Mouse (Mus musculus) liver, embryonic 11.5 days (tissue): Measurements from ENCODE around the gene 9530068E07Rik. TPM values are rescaled to one million over a fixed set of nuclear protein-coding genes. Genes with fewer than 3 reads are reported as not detected.

Source experiments
- ATAC-seq: fragments of 200-750 bp; cut with Nextera tagmentation; replicated peaks from 2 replicates; pipeline ENCODE4 v1.8.0; 2017; ENCODE audit warnings: moderate number of reproducible peaks, mild to moderate bottlenecking, moderate TSS enrichment, moderate library complexity; ENCODE audit not compliant: low FRiP score
- DNase-seq: peaks from one replicate; pipeline ENCODE4 v3.0.0-alpha.2; 2017; ENCODE audit warnings: low spot score
- H3K27ac ChIP-seq: fragments of 300-500 bp; sonication (generic); 2 replicates; pipeline ENCODE4 v1.5.1; 2014; ENCODE audit warnings: mild to moderate bottlenecking, low read depth, low read length, control low read depth
- H3K27me3 ChIP-seq: fragments of 300-500 bp; sonication (generic); replicated peaks from 2 replicates; pipeline ENCODE4 v1.6.1; 2014; ENCODE audit warnings: low read length, mixed read lengths; ENCODE audit not compliant: control insufficient read depth, insufficient read depth
- H3K36me3 ChIP-seq: fragments of 300-500 bp; sonication (generic); 2 replicates; pipeline ENCODE4 v1.6.1; 2014; ENCODE audit warnings: mild to moderate bottlenecking, low read length, moderate library complexity, mixed read lengths; ENCODE audit not compliant: control insufficient read depth, insufficient read depth
- H3K4me1 ChIP-seq: fragments of 300-500 bp; sonication (generic); replicated peaks from 2 replicates; pipeline ENCODE4 v1.6.1; 2014; ENCODE audit warnings: low read length, mixed read lengths; ENCODE audit not compliant: control insufficient read depth, insufficient read depth
- H3K4me2 ChIP-seq: fragments of 300-500 bp; sonication (generic); 2 replicates; pipeline ENCODE4 v1.6.1; 2014; ENCODE audit warnings: mild to moderate bottlenecking, control low read depth, moderate library complexity
- H3K4me3 ChIP-seq: fragments of 300-500 bp; sonication (generic); 2 replicates; pipeline ENCODE4 v1.5.1; 2014; ENCODE audit warnings: low read depth, low read length, control low read depth
- H3K9ac ChIP-seq: fragments of 300-500 bp; sonication (generic); 2 replicates; pipeline ENCODE4 v1.6.1; 2014; ENCODE audit warnings: low read depth, low read length, control low read depth
- H3K9me3 ChIP-seq: fragments of 300-500 bp; sonication (generic); 2 replicates; pipeline ENCODE4 v1.6.1; 2016; ENCODE audit warnings: low read length, inconsistent platforms, mixed read lengths; ENCODE audit not compliant: control insufficient read depth
- WGBS: fragments of 180-500 bp; shearing (Covaris S2); extraction: QIAGEN DNeasy Blood & Tissue Kit; methylation state at CpG from one replicate; pipeline ENCODE4 v1.1.7; 2014; 5-methylcytosine and 5-hydroxymethylcytosine counted together
- polyA plus RNA-seq: library from polyadenylated mRNA; unstranded; fragments of >200 nt; fragmentation: Nextera tagmentation; extraction: Ambion mirVana; gene quantifications from 2 replicates; pipeline ENCODE4 v1.2.1, GENCODE M21; 2014

The 9530068E07Rik gene
- polyA plus RNA-seq, 1 experiment from 2014 or later = 124 TPM

DNA sequence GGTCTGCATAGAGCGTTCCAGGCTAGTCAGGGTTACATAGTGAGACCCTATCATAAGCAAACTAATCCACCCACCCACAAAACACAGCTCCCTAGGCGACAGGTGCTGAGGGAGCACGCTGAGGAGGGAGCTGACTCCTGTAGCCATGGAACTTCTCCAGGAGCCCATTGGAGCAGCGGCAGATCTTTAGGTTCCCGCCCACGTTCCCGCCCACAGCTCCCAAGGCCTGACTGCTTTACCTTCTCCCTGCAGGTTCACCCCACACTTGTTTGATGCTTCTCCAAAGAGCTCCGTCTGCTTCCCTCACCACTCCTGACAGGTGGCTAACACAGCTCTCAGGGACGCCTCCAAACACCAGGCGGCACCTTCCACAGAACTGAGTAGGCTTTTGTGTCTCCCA, 40.9 kb downstream of the 9530068E07Rik start:
- DNase-seq = no peak
- H3K4me2 ChIP-seq = no peak overlapping the region
- H3K9me3 ChIP-seq = no peaks in the 10 kb centered on the region
- no peak overlapping the region for H3K4me3 ChIP-seq
- no peak overlapping the region for H3K9ac ChIP-seq
- H3K27ac ChIP-seq = no peak overlapping the region
- ATAC-seq = no peak
- H3K27me3 ChIP-seq = peaks cover 6% of the 10 kb centered on the region; the same call in 1 of the 2 replicates
- H3K36me3 ChIP-seq = no peaks in the 10 kb centered on the region
- no peaks in the 10 kb centered on the region for H3K4me1 ChIP-seq
- 23% methylated on average over 10 of the region's 10 CpGs for WGBS

DNA sequence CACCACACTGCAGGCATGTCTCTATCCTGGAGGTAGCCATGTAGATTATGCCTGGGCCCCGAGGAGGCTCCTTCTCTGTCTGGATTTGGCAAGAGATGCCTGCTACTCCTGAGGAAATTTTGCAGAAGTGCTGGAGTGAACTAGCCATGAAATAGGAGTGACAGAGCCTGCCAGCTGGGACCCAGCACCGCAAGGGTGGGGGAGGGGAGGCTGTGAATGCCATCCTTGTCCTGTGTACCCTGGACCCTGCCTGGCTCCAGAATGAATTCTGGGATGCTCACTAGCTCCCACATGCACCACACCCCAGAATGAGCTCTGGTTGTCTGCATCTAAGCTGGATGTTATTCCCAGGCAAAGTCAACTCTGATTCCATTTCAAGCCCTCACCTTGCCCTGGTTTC, 44.9 kb downstream of the 9530068E07Rik start:
- WGBS = 83% methylated on average over 2 of the region's 2 CpGs
- no peaks in the 10 kb centered on the region for H3K9me3 ChIP-seq
- H3K4me2 ChIP-seq = no peak overlapping the region
- DNase-seq (no peak), ATAC-seq (no peak)
- H3K4me3 ChIP-seq = no peak overlapping the region
- no peaks in the 10 kb centered on the region for H3K4me1 ChIP-seq
- no peak overlapping the region for H3K27ac ChIP-seq
- H3K9ac ChIP-seq = no peak overlapping the region
- H3K27me3 ChIP-seq = peaks cover 6% of the 10 kb centered on the region; the same call in 1 of the 2 replicates
- H3K36me3 ChIP-seq = no peaks in the 10 kb centered on the region

DNA sequence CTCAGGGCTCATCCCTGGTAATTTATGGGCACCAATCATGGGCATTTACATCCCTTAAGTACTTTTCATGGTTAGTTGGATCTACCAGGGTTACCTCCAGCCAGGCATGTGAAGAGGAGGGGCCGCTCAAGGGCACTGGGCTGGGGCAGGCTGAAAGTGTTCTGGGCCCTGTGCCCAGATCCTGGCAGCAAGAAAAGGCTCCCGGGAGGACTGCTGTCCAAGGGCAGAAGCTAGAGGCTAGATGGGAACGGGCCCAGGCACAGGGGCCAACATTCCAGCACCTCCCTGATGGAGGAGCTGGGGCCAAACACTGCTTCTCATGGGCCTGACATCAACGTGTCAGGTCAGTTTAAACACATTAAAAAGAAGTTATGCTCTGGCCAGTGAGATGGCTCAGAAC, 51.0 kb downstream of the 9530068E07Rik start:
- WGBS = 72% methylated on average over 4 of the region's 4 CpGs
- Histone ChIP-seq H3K4me3 (no peak overlapping the region), H3K4me1 (no peaks in the 10 kb centered on the region), H3K36me3 (no peaks in the 10 kb centered on the region), H3K27ac (no peak overlapping the region), H3K9me3 (no peaks in the 10 kb centered on the region), H3K4me2 (no peak overlapping the region), H3K27me3 (no peaks in the 10 kb centered on the region), H3K9ac (no peak overlapping the region)
- DNase-seq (no peak), ATAC-seq (no peak)

DNA sequence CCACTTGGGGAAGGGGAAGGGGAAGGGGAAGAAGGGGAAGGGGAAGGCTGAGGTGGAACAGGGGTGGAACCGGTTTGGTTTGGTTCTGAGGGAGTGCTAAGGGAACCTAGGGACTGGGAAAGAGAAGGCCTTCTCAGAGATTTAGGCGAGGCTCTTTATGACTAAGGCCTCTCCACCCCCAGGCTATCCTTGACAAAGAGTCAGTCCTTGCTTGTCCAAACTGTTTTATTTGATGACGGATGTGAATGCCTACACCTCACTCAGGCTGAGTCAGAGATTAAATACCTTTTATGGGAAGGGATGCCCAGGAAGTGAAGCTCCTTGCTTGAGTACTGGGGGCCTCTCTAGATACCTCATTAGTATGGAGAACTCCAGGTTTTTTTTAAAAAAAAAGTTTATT, 52.8 kb downstream of the 9530068E07Rik start:
- H3K9me3 ChIP-seq = no peaks in the 10 kb centered on the region

GRCm38 (mm10) chr11:52458281-52458680, 62.1 kb downstream of the 9530068E07Rik start:
- DNase-seq (no peak), ATAC-seq (no peak)
- WGBS = 83% methylated on average over 5 of the region's 5 CpGs

More for the DNA sequence above, 52.8 kb downstream of the 9530068E07Rik start:
- no peak for DNase-seq
- H3K4me3 ChIP-seq = no peak overlapping the region
- no peaks in the 10 kb centered on the region for H3K36me3 ChIP-seq
- H3K4me2 ChIP-seq = no peak overlapping the region
- ATAC-seq = no peak
- H3K9ac ChIP-seq = no peak overlapping the region
- H3K27me3 ChIP-seq = no peaks in the 10 kb centered on the region
- H3K27ac ChIP-seq = no peak overlapping the region
- H3K4me1 ChIP-seq = no peaks in the 10 kb centered on the region
- 56% methylated on average over 3 of the region's 3 CpGs for WGBS

More at GRCm38 (mm10) chr11:52458281-52458680, 62.1 kb downstream of the 9530068E07Rik start:
- Histone ChIP-seq H3K36me3 (no peaks in the 10 kb centered on the region), H3K4me1 (no peaks in the 10 kb centered on the region), H3K4me3 (no peak overlapping the region), H3K27ac (no peak overlapping the region), H3K27me3 (no peaks in the 10 kb centered on the region), H3K9me3 (no peaks in the 10 kb centered on the region; the same call in 1 of the 2 replicates), H3K9ac (no peak overlapping the region), H3K4me2 (no peak overlapping the region)

Other genes starting within 250 kb of the 9530068E07Rik start
- gene Olfr1371, start 182.4 kb upstream of the 9530068E07Rik start, polyA plus RNA-seq = not detected in 2 replicates
- gene Skp1a, start 164.4 kb upstream of the 9530068E07Rik start, polyA plus RNA-seq = 503 and 546 TPM in 2 replicates
- 6.6 and 6.8 TPM in 2 replicates for gene Tcf7, start 113.4 kb upstream of the 9530068E07Rik start, polyA plus RNA-seq
- gene Vdac1, start 35.6 kb upstream of the 9530068E07Rik start, polyA plus RNA-seq = 228 and 243 TPM in 2 replicates